Mouse (Mus musculus): ENCODE results near the gene Gm17019.
"Not testable (repeated sequence)": the region's sequence is repeated elsewhere in the genome, so short reads cannot be mapped to it uniquely, and the experiment has no call there.

GRCm38 (mm10) chr5:14998077-14998476 is 34.7 kb downstream of the Gm17019 start:
- not testable (repeated sequence) for TF ChIP-seq CTCF (IDR thresholded peaks at IDR 0.05; ENCODE audit: borderline replicate concordance, insufficient read depth, low read length); POLR2A (IDR thresholded peaks at IDR 0.05; ENCODE audit: low read depth, low read length)

Measured in embryonic fibroblast, embryonic 13.5 days (primary cell).